Mouse (Mus musculus) liver, postnatal 0 days (tissue): ENCODE data around the gene Rps27.

Experiments used
- CTCF ChIP-seq: sonication (generic); IDR thresholded peaks from 2 replicates; pipeline ENCODE4 v1.5.1; 2016; ENCODE audit warnings: antibody characterized with exemption, low read depth
- EP300 ChIP-seq: IDR thresholded peaks from 2 replicates; pipeline ENCODE4 v1.6.1; 2016; ENCODE audit warnings: antibody characterized with exemption, low read depth, mild to moderate bottlenecking

GRCm38 (mm10) chr3:90222455-90222854, 9.0 kb upstream of the Rps27 start:
- TF ChIP-seq CTCF: no peak
- TF ChIP-seq EP300: no peak
